Mouse (Mus musculus) heart, embryonic 15.5 days (tissue): ENCODE results near the gene Tcp11x2. TPM values are rescaled to one million over a fixed set of nuclear protein-coding genes. Genes with fewer than 3 reads are reported as not detected.

ENCODE experiments used
- ATAC-seq: fragments of 200-750 bp; cut with Nextera tagmentation; replicated peaks from 2 replicates; pipeline ENCODE4 v1.8.0; 2017; ENCODE audit warnings: low read depth, moderate TSS enrichment; ENCODE audit not compliant: insufficient number of reproducible peaks, insufficient read depth, low FRiP score
- H3K27ac ChIP-seq: fragments of 300-500 bp; sonication (generic); 2 replicates; pipeline ENCODE4 v1.5.1; 2015; ENCODE audit warnings: mild to moderate bottlenecking, inconsistent platforms
- H3K27me3 ChIP-seq: fragments of 300-500 bp; sonication (generic); 2 replicates; pipeline ENCODE4 v1.6.1; 2015; ENCODE audit warnings: inconsistent platforms
- H3K36me3 ChIP-seq: fragments of 300-500 bp; sonication (generic); 2 replicates; pipeline ENCODE4 v1.6.1; 2015; ENCODE audit warnings: mild to moderate bottlenecking, inconsistent platforms
- H3K4me1 ChIP-seq: fragments of 300-500 bp; sonication (generic); replicated peaks from 2 replicates; pipeline ENCODE4 v1.6.1; 2015; ENCODE audit warnings: inconsistent platforms
- H3K4me2 ChIP-seq: fragments of 300-500 bp; sonication (generic); 2 replicates; pipeline ENCODE4 v1.6.1; 2015; ENCODE audit warnings: inconsistent platforms, mild to moderate bottlenecking, moderate library complexity
- H3K4me3 ChIP-seq: fragments of 300-500 bp; sonication (generic); 2 replicates; pipeline ENCODE4 v1.5.1; 2015; ENCODE audit warnings: mild to moderate bottlenecking, inconsistent platforms
- H3K9ac ChIP-seq: fragments of 300-500 bp; sonication (generic); 2 replicates; pipeline ENCODE4 v1.6.1; 2015; ENCODE audit warnings: mild to moderate bottlenecking, inconsistent platforms
- H3K9me3 ChIP-seq: fragments of 300-500 bp; sonication (generic); replicated peaks from 2 replicates; pipeline ENCODE4 v1.6.1; 2016; ENCODE audit warnings: inconsistent platforms
- WGBS: fragments of 180-500 bp; shearing (Covaris S2); methylation state at CpG from one replicate; pipeline ENCODE4 v1.1.7; 2015; ENCODE audit warnings: mixed read lengths; 5-methylcytosine and 5-hydroxymethylcytosine counted together
- polyA plus RNA-seq: library from polyadenylated mRNA; unstranded; fragments of >200 nt; fragmentation: Nextera tagmentation; extraction: Ambion mirVana; gene quantifications from 2 replicates; pipeline ENCODE4 v1.2.1, GENCODE M21; 2015

Tcp11x2 gene
- not detected in 2 replicates for polyA plus RNA-seq

DNA sequence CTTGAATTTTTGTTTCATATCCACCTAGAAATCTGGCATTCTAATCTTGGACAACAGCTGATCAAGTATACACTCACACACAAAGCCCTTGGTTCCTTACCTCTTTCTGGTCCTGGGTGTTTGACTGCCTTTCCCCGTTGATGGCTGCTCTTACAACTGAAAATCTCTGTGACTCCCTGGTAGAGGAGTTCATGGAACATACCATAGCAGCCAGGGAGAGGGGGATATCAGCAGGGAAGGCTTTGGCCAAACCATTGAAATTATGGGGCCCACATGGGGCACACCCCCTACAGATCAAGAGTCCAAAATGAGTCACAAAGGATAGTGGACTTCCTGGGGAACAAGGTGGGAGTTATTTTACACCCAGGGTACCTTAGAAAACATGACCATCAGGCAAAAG, at the start of gene Tcp11x2:
Gene Tcp11x2 (minus strand): TSS at position 158 of the 400 bp plus-strand sequence.
- Histone ChIP-seq H3K27me3 (no peaks in the 10 kb centered on the region), H3K4me3 (no peak within 1 kb of the TSS), H3K9ac (no peak within 1 kb of the TSS), H3K9me3 (no peaks in the 10 kb centered on the region), H3K36me3 (no peaks in the 10 kb centered on the region), H3K4me1 (no peaks in the 10 kb centered on the region), H3K4me2 (no peak within 1 kb of the TSS), H3K27ac (no peak within 1 kb of the TSS)
- ATAC-seq = no peak
- WGBS = 40% methylated on average over 1 of the region's 1 CpGs

DNA sequence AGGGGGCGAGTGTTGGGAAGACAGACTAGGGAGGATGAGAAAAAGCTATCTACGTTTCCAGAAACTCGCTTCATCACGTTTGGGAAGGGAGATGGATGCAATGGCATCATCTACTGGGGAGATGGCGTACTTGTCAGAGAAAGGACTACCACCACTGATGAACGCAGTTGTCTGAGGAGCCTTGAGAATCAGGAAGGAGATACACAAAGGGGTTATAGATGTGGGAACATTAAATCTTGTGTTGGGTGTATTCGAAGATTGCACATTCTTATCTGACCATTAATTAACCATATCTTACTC, 49.4 kb upstream of the Tcp11x2 start:
- Histone ChIP-seq H3K9me3 (no peaks in the 10 kb centered on the region), H3K4me2 (peak overlapping the region; percentile 56), H3K36me3 (peaks cover 4% of the 10 kb centered on the region; the same call in 1 of the 2 replicates), H3K27me3 (no peaks in the 10 kb centered on the region), H3K9ac (peak overlapping the region; percentile 69), H3K4me1 (0 out of 2 replicates have a peak, but pooled peaks cover 3% of the 10 kb centered on the region), H3K4me3 (peak overlapping the region; percentile 64), H3K27ac (peak overlapping the region; percentile 70)
- no peak for ATAC-seq
- 18% methylated on average over 7 of the region's 7 CpGs for WGBS

DNA sequence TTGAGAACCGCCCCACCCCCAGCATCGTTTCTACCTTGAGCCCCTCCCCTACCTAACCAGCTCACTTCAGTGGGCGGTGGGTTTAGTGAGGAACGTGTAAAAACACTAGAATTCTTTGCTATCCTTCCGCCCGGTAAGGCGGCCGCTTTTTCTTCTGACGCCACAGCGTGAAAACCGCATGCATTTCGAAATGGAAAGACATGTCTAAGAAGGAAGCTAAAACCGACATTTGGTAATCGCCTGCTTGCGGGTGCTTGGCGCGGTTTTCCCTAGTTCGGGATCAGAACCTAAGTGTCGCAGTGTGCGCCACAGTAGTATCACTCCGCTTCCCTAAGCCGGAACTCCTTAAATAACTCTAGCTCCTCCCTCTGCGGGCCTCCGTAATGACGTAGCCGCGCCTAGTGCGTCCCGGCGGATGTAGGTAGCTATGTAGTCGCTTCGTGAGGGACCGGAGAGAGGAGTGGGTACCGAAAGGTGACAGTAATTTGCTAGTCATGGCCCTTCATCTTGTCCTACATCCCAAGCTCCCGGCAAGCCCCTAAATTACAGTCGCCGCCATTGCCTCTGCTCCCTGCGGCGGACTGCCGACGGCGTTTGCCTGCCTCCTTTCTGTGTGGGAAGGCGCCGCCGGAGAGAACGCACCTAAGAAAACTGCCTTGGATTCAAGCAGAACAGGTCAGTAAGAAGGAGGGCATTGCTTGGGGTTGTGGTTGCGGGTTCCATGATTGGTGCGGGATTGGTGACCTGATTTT, 48.9 kb upstream of the Tcp11x2 start, which contains the start of the genes Armcx5 and Gprasp1:
Gene Armcx5 (plus strand): TSS at position 430 of the 752 bp plus-strand sequence.
Gene Gprasp1 (plus strand): TSS at position 430 of the 752 bp plus-strand sequence.
- Histone ChIP-seq H3K4me3 (peak within 1 kb of the TSS; percentile 64), H3K4me2 (peak within 1 kb of the TSS; percentile 61), H3K9me3 (no peaks in the 10 kb centered on the region), H3K36me3 (peaks cover 2% of the 10 kb centered on the region; the same call in 1 of the 2 replicates), H3K4me1 (0 out of 2 replicates have a peak, but pooled peaks cover 3% of the 10 kb centered on the region), H3K27ac (peak within 1 kb of the TSS; percentile 70), H3K27me3 (no peaks in the 10 kb centered on the region), H3K9ac (peak within 1 kb of the TSS; percentile 69)
- WGBS = 13% methylated on average over 48 of the region's 48 CpGs
- ATAC-seq = peak; percentile 83

DNA sequence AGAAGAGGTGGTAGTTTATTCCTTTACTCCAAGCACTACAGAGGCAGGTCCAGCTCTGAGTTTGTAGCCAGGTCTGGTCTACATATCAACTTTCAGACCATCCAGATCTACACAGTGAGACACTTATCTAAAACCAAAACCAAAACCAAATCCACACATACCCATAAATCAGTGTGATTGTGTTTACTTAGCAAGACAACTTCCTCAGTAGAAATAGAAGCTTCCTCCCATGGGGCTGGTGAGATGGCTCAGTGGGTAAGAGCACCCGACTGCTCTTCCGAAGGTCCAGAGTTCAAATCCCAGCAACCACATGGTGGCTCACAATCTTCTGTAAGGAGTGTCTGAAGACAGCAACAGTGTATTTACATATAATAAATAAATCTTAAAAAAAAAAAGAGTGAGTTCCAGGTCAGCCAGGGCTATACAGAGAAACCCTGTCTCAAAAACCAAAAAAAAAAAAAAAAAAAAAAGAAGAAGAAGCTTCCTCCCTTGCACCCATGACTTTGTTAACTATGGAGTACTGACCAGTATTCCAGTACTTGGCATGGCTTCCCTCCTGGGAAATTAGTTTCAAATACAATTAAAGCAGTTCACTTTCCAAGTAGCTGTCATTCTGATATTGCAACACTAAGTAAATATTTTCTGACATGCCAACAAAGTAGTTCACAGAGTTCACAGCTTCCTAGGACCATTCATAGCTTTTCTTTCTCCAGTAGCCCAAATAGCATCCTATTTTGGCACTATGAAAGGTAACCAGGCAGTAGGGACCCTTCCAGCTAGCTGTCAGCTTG, 45.3 kb upstream of the Tcp11x2 start:
- Histone ChIP-seq H3K4me1 (0 out of 2 replicates have a peak, but pooled peaks cover 3% of the 10 kb centered on the region), H3K27ac (no peak overlapping the region), H3K9me3 (no peaks in the 10 kb centered on the region), H3K9ac (no peak overlapping the region), H3K4me3 (no peak overlapping the region), H3K4me2 (no peak overlapping the region), H3K36me3 (no peaks in the 10 kb centered on the region), H3K27me3 (no peaks in the 10 kb centered on the region)
- no peak for ATAC-seq
- WGBS = 92% methylated on average over 2 of the region's 2 CpGs

DNA sequence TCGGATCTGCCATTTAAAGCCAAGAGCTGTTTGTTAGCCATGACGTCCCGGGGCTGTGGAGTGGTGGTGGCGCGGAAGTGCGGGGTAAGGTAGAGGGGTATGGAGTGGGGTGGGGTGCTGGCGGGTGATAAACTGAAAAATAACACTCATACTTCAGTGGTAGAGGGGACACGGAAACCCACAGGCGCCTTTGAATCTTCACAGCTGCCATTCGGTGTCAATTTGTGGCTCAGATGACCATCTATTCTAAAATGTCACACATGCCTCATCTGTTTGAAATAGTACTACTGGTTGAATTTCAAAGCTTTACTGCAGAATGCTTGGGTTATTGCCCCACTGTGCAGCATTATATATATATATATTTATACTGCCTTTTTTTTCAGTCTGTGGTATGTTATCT, 31.6 kb upstream of the Tcp11x2 start, which contains the start of gene Tmsb15a:
Gene Tmsb15a (minus strand): TSS at position 101 of the 400 bp plus-strand sequence.
- Histone ChIP-seq H3K4me3 (no peak within 1 kb of the TSS), H3K9ac (no peak within 1 kb of the TSS), H3K27ac (no peak within 1 kb of the TSS), H3K4me1 (no peaks in the 10 kb centered on the region), H3K4me2 (no peak within 1 kb of the TSS), H3K27me3 (no peaks in the 10 kb centered on the region), H3K36me3 (no peaks in the 10 kb centered on the region), H3K9me3 (no peaks in the 10 kb centered on the region)
- no peak for ATAC-seq
- WGBS = 83% methylated on average over 10 of the region's 10 CpGs

DNA sequence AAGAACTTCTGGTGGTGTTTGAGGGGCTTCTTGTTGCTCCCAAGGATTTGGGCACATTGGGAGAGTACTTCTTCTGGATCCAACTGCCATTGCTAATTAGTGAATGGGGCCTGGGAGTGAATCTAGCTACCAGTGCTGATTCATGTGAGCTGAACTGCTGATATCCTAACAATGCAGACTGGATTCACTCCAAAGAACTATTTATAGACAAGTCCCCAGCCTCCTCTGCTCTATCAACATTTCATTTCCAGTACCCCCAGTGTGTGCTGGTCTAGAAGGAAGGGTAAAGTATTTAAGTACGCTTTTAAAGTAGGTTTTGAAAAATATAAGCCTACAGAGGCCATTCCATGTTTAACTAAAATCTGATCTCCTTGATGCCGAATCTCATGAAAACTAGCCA, 19.3 kb upstream of the Tcp11x2 start:
- no peak overlapping the region for H3K4me2 ChIP-seq
- H3K9ac ChIP-seq = no peak overlapping the region
- ATAC-seq = no peak
- WGBS = 56% methylated on average over 2 of the region's 2 CpGs
- H3K36me3 ChIP-seq = no peaks in the 10 kb centered on the region
- no peaks in the 10 kb centered on the region for H3K27me3 ChIP-seq
- no peaks in the 10 kb centered on the region for H3K9me3 ChIP-seq
- no peaks in the 10 kb centered on the region for H3K4me1 ChIP-seq
- no peak overlapping the region for H3K4me3 ChIP-seq
- peak overlapping the region; percentile 67 for H3K27ac ChIP-seq

DNA sequence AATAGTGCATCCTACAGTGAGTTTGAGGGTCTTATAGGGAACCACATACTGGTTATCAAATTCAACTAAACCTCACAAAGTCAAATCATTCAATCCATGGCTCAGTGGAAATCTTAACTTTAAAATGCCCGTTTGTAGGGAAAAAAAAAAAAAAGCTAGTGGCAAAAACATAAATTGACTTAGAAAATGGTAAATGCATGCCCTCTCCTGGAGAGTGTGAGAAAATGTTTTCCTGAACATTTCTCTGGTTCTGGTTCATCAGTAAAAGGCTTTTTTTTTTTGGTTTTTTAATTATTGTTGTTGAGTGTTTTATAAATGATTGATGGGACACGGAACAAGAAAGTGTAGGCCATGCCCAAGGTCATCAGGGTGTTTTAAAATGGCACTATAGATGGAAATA, 10.8 kb upstream of the Tcp11x2 start:
- ATAC-seq = no peak

DNA sequence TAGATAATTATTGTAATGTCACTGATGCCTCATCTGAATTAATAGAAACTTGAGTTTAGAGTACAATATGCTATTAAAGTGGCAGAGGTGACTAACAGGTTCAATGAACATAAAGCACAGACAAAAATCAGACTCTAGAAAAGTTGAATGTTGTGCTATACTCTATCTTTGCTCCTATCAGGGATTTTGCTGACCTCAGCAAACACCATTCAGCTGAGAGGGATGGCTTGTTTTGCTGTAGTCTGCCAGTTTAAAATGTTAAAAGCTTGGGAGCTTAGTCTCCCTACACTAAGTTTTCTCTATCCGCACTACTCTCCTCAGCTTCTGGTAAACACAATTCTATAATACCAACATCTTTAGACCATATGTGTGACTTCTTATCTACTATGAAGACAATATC, 9.5 kb upstream of the Tcp11x2 start:
- Histone ChIP-seq H3K4me1 (no peaks in the 10 kb centered on the region), H3K27me3 (no peaks in the 10 kb centered on the region), H3K36me3 (no peaks in the 10 kb centered on the region), H3K4me2 (no peak overlapping the region), H3K27ac (no peak overlapping the region), H3K4me3 (no peak overlapping the region), H3K9ac (no peak overlapping the region), H3K9me3 (no peaks in the 10 kb centered on the region)
- 82% methylated on average over 1 of the region's 1 CpGs for WGBS
- no peak for ATAC-seq

More for the DNA sequence above, 10.8 kb upstream of the Tcp11x2 start:
- WGBS = 32% methylated on average over 2 of the region's 2 CpGs
- Histone ChIP-seq H3K27ac (no peak overlapping the region), H3K9me3 (no peaks in the 10 kb centered on the region), H3K4me3 (no peak overlapping the region), H3K4me1 (no peaks in the 10 kb centered on the region), H3K27me3 (no peaks in the 10 kb centered on the region), H3K4me2 (no peak overlapping the region), H3K36me3 (no peaks in the 10 kb centered on the region), H3K9ac (no peak overlapping the region)

DNA sequence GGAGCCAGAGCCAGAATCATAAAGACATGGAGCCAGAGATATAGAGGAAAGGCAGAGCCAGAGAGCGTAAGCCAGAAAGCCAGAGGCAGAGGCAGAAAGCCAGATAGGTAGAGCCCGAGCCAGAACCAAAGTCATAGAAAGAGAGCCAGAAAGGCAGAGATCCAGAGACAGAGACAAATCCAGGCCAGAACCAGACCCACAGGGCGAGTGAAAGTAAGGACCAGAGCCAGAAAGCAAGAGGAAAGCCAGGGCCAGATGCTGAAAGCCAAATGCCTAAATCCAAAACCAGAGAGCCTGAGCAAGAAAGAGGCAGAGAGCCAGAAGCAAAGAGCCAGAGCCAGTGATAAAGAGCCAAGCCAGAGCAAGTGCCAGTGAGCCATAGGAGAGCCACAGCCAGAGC, 5.8 kb downstream of the Tcp11x2 start:
- WGBS = 64% methylated on average over 3 of the region's 3 CpGs
- H3K36me3 ChIP-seq = no peaks in the 10 kb centered on the region
- no peaks in the 10 kb centered on the region for H3K9me3 ChIP-seq
- H3K4me2 ChIP-seq = no peak overlapping the region
- H3K9ac ChIP-seq = no peak overlapping the region
- H3K27ac ChIP-seq = no peak overlapping the region
- H3K27me3 ChIP-seq = no peaks in the 10 kb centered on the region
- H3K4me3 ChIP-seq = no peak overlapping the region
- H3K4me1 ChIP-seq = no peaks in the 10 kb centered on the region
- ATAC-seq = no peak

DNA sequence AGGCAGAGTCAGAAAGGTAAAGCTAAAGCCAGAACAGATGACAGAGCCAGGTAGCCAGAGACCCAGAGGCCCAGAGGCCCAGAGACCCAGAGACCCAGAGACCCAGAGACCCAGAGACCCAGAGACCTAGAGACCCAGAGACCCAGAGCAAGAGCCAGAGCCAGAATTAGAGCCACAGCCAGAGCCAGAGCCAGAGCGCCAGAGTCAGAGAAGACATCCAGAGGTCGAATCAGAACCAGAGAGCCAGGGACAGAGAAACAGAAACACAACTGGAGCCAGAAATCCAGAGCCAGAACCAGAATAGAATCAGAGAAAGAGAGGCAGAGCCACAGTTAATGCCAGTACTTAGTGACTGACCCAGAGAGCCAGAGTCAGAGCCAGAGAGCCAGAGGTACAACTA, 11.7 kb downstream of the Tcp11x2 start:
- WGBS = 73% methylated on average over 2 of the region's 2 CpGs
- no peak overlapping the region for H3K4me2 ChIP-seq
- no peak for ATAC-seq

DNA sequence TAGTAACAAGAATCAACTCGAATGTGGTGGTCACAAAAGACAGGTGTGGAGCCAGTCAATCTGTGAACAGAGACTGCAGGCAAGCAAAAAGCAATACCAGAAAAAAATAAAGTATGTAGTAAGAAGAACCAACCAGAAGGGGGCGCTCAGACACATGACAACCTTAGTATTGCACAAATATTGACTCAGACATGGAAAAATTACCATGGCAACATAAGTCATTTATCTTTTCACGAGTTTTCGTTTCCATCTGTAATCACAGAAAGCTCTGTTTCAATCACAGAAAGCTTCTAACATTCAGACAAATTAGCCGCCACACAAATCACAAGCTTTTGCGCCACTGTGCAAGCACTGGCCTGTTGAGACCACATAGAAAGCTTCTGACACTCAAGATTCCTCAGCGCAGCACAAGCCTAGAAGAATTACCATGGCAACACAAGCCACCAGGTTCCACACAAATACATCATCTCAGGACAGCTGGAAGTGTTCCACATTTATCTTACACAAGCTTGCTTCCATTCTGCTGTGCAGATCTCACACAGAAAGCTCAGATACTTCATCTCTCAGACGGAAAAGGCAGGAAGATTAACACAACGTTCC, 41.3 kb downstream of the Tcp11x2 start:
- no peaks in the 10 kb centered on the region for H3K9me3 ChIP-seq
- no peak for ATAC-seq
- no peaks in the 10 kb centered on the region for H3K36me3 ChIP-seq
- H3K4me1 ChIP-seq = no peaks in the 10 kb centered on the region
- H3K4me3 ChIP-seq = no peak overlapping the region
- H3K27ac ChIP-seq = no peak overlapping the region
- no peaks in the 10 kb centered on the region for H3K27me3 ChIP-seq
- WGBS = 27% methylated on average over 9 of the region's 9 CpGs
- H3K9ac ChIP-seq = no peak overlapping the region
- no peak overlapping the region for H3K4me2 ChIP-seq

More for the DNA sequence above, 11.7 kb downstream of the Tcp11x2 start:
- no peaks in the 10 kb centered on the region for H3K27me3 ChIP-seq
- H3K9me3 ChIP-seq = no peaks in the 10 kb centered on the region
- H3K27ac ChIP-seq = no peak overlapping the region
- H3K36me3 ChIP-seq = no peaks in the 10 kb centered on the region
- H3K4me3 ChIP-seq = no peak overlapping the region
- H3K4me1 ChIP-seq = no peaks in the 10 kb centered on the region
- no peak overlapping the region for H3K9ac ChIP-seq
